Mouse (Mus musculus) lung, postnatal 0 days (tissue): ENCODE data around the gene Ppp4r3a. TPM values are rescaled to one million over a fixed set of nuclear protein-coding genes. Genes with fewer than 3 reads are reported as not detected.
"Not testable (repeated sequence)": the region's sequence is repeated elsewhere in the genome, so short reads cannot be mapped to it uniquely, and the experiment has no call there.

Experiments used
- ATAC-seq: fragments of 200-750 bp; cut with Nextera tagmentation; 2 replicates; pipeline ENCODE4 v1.8.0; 2017; ENCODE audit warnings: moderate library complexity
- DNase-seq: peaks from one replicate; pipeline ENCODE4 v3.0.0-alpha.2; 2016; ENCODE audit warnings: low spot score
- H3K27ac ChIP-seq: fragments of 300-500 bp; sonication (generic); 2 replicates; pipeline ENCODE4 v1.5.1; 2014; ENCODE audit warnings: antibody characterized with exemption, mild to moderate bottlenecking, low read length, mixed read lengths
- H3K27me3 ChIP-seq: fragments of 300-500 bp; sonication (generic); replicated peaks from 2 replicates; pipeline ENCODE4 v1.6.1; 2014; ENCODE audit warnings: low read length, mixed read lengths; ENCODE audit not compliant: insufficient read depth
- H3K36me3 ChIP-seq: fragments of 300-500 bp; sonication (generic); 2 replicates; pipeline ENCODE4 v1.6.1; 2014; ENCODE audit warnings: low read length, mixed read lengths; ENCODE audit not compliant: insufficient read depth
- H3K4me1 ChIP-seq: fragments of 300-500 bp; sonication (generic); 2 replicates; pipeline ENCODE4 v1.6.1; 2014; ENCODE audit warnings: antibody characterized with exemption, low read depth, low read length, mixed read lengths; ENCODE audit not compliant: insufficient read depth
- H3K4me2 ChIP-seq: fragments of 300-500 bp; sonication (generic); replicated peaks from 2 replicates; pipeline ENCODE4 v1.6.1; 2014; ENCODE audit warnings: low read depth, mild to moderate bottlenecking, low read length, moderate library complexity, mixed read lengths
- H3K4me3 ChIP-seq: fragments of 300-500 bp; sonication (generic); 2 replicates; pipeline ENCODE4 v1.5.1; 2014; ENCODE audit warnings: low read depth, low read length
- H3K9ac ChIP-seq: fragments of 300-500 bp; sonication (generic); replicated peaks from 2 replicates; pipeline ENCODE4 v1.6.1; 2014; ENCODE audit warnings: low read depth, mild to moderate bottlenecking
- H3K9me3 ChIP-seq: fragments of 300-500 bp; sonication (generic); 2 replicates; pipeline ENCODE4 v1.6.1; 2016; ENCODE audit warnings: low read length, mixed read lengths
- CTCF ChIP-seq: IDR thresholded peaks from 2 replicates; pipeline ENCODE4 v1.5.1; 2016; ENCODE audit warnings: antibody characterized with exemption, mild to moderate bottlenecking
- EP300 ChIP-seq: IDR thresholded peaks from 2 replicates; pipeline ENCODE4 v1.6.1; 2016; ENCODE audit warnings: antibody characterized with exemption, mild to moderate bottlenecking, control low read depth
- WGBS: fragments of 180-500 bp; shearing (Covaris S2); extraction: QIAGEN DNeasy Blood & Tissue Kit; methylation state at CpG from one replicate; pipeline ENCODE4 v1.1.7; 2014; 5-methylcytosine and 5-hydroxymethylcytosine counted together
- polyA plus RNA-seq: library from polyadenylated mRNA; unstranded; fragments of >200 nt; fragmentation: Nextera tagmentation; extraction: Ambion mirVana; gene quantifications from 2 replicates; pipeline ENCODE4 v1.2.1, GENCODE M21; 2015

Ppp4r3a gene
- polyA plus RNA-seq, 1 experiment from 2014 or later = 16.4 TPM

DNA sequence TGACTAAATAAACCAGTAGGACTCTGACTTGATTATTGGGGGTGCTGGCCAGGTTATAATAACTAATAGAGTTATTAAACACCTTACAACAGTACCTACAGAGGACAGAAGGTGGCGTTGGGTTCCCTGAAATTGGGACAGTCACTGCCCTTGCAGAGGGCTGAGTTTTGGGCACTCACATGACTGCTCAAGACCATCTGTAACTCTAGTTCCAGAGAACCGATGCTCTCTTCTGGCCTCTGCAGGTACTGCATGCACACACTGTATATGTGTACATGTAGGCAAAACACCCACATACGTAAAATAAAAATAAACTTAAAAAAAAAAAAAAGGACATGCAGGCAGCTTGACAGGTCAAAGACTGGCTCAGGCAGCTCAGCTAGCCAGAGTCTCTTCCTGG is 19.1 kb upstream of the Ppp4r3a start:
- DNase-seq (peak; percentile 50), ATAC-seq (peak; percentile 25; the same call in 1 of the 2 replicates)
- no peak for TF ChIP-seq EP300
- peak; percentile 66 for TF ChIP-seq CTCF
- no peak overlapping the region for H3K9ac ChIP-seq
- H3K4me1 ChIP-seq = no peaks in the 10 kb centered on the region
- no peaks in the 10 kb centered on the region for H3K27me3 ChIP-seq
- no peak overlapping the region for H3K4me2 ChIP-seq
- no peaks in the 10 kb centered on the region; the same call in 1 of the 2 replicates for H3K36me3 ChIP-seq
- 66% methylated on average over 3 of the region's 3 CpGs for WGBS
- H3K27ac ChIP-seq = no peak overlapping the region
- H3K9me3 ChIP-seq = no peaks in the 10 kb centered on the region
- H3K4me3 ChIP-seq = no peak overlapping the region

DNA sequence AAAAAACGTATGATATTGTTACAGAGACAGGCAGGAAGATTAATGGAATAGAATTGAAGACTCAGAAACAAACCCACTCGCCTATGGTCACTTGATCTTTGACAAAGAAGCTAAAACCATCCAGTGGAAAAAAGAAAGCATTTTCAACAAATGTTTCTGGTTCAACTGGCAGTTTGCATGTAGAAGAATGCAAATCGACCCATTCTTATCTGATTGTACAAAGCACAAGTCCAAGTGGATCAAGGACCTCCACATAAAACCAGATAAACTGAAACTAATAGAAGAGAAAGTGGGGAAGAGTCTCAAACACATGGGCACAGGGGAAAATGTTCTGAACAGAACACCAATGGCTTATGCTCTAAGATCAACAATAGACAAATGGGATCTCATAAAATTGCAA is 10.2 kb upstream of the Ppp4r3a start:
- WGBS = 49% methylated on average over 3 of the region's 3 CpGs
- H3K27me3 ChIP-seq, H3K36me3 ChIP-seq, H3K9me3 ChIP-seq, H3K4me1 ChIP-seq, H3K4me2 ChIP-seq, ATAC-seq, DNase-seq, H3K9ac ChIP-seq, H3K27ac ChIP-seq, H3K4me3 ChIP-seq: not testable (repeated sequence)

DNA sequence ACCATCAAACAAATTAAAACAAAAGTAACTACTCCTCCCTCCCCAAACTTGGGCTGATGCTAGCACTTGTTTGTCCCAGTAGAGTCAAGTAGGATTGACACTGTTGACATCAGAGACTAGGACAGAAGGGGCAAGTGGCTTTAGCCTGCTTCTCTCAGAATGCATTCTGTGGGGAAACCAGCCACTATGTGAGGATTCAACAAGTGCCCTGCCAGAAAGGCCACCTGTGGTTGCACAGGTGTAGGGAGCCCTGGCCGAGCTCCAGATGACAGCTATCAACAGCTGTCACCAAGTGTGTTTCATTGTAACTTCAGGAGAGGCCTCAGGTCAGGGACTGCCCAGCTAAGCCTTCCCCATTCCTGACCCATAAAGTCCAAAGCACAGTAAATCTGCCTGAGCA is 6.5 kb upstream of the Ppp4r3a start:
- Histone ChIP-seq H3K27me3 (no peaks in the 10 kb centered on the region), H3K4me1 (no peaks in the 10 kb centered on the region), H3K9ac (no peak overlapping the region), H3K4me2 (no peak overlapping the region), H3K36me3 (no peaks in the 10 kb centered on the region), H3K27ac (no peak overlapping the region), H3K4me3 (no peak overlapping the region), H3K9me3 (no peaks in the 10 kb centered on the region)
- TF ChIP-seq EP300 = no peak
- no peak for TF ChIP-seq CTCF
- 70% methylated on average over 1 of the region's 1 CpGs for WGBS
- ATAC-seq (no peak), DNase-seq (no peak)

DNA sequence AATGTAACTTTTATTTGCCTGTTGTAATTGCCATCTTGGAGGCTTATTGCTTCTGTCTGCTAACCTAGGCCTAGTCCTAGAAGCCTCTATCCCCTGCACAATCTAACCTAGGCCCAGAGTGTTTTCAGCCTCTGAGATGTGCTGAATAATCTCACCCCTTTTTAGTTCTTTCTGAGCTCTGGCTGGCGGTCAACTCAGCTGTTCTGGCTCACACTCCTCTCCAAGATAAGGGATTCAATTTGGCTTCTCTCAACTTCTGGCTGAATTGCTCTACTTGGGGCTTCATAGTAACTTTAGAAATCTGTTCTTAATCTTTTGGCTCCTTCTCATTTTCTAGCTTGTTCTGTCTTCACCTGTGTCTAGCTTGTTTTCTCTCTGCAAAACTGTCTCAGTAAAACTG is 3.9 kb upstream of the Ppp4r3a start:
- no peak for ATAC-seq
- DNase-seq = no peak
- Histone ChIP-seq H3K4me1 (0 out of 2 replicates have a peak, but pooled peaks cover 3% of the 10 kb centered on the region), H3K4me2 (no peak overlapping the region), H3K9me3 (no peaks in the 10 kb centered on the region), H3K27ac (no peak overlapping the region), H3K4me3 (no peak overlapping the region), H3K36me3 (no peaks in the 10 kb centered on the region), H3K27me3 (no peaks in the 10 kb centered on the region), H3K9ac (no peak overlapping the region)
- TF ChIP-seq EP300 = no peak
- TF ChIP-seq CTCF = no peak
- whole genome bisulfite sequencing = 64% methylated on average over 1 of the region's 1 CpGs

DNA sequence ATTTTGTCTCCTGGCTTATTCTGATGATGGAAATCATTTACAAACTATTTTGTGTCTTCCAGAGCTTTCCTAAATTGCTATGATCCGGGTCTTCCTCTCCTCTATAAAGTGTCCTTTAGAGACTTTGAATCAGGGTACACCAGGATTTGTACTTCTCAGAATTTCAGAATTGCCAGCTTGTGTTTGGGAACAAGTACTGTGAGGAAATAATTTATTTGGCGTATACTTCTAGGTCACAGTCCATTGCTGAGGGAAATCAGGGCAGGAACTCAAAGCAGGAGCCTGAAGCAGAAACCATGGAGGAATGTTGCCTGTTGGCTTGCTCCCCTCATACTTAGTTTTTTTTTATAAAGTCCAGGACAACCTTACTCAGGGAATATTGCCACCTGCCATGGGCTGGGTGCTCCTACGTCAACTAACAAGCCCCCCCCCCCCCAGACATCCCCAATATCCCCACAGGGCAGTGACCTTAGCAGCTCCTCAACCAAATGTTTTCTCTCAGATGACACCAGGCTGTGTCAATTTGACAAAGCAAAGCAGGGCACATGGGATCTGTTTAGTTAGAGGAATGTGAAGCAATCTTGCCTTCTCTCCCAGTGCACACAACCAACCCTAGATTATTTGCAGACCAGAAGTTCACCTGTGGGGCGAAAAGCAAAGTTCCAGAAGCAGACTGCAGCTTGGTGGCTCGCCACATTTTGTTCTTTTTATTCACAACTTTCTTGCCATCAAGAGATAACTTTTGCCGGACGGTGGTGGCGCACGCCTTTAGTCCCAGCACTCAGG is 1.6 kb upstream of the Ppp4r3a start:
- Histone ChIP-seq H3K4me1 (peaks cover 8% of the 10 kb centered on the region; the same call in 1 of the 2 replicates), H3K9ac (no peak overlapping the region), H3K9me3 (no peaks in the 10 kb centered on the region), H3K27ac (no peak overlapping the region), H3K4me3 (no peak overlapping the region), H3K27me3 (no peaks in the 10 kb centered on the region), H3K4me2 (no peak overlapping the region), H3K36me3 (no peaks in the 10 kb centered on the region)
- no peak for ATAC-seq
- DNase-seq = no peak
- WGBS = 91% methylated on average over 9 of the region's 9 CpGs
- TF ChIP-seq EP300 = no peak

DNA sequence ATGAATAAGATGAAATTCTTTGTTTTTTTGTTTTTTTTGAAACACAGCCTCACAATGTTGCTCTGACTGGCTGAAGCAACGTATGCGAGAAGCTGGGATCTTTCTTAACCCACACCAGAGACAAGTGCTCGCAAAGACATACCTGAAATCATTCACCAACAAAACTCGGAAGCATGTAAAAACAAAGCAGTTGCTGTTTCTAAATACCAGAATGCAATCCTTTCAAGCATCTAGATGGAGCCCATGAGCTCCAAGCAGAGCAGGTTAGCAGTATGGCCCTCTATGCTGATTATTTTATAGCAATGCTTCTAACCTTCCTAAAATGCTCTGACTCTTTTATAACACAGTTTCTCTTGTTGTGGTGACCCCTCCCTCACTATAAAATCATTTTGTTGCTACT is 735 bp upstream of the Ppp4r3a start:
- WGBS = 2% methylated on average over 4 of the region's 4 CpGs
- no peak for ATAC-seq

More for the DNA sequence above, 735 bp upstream of the Ppp4r3a start:
- H3K27ac ChIP-seq = peak overlapping the region; percentile 98; the same call in 1 of the 2 replicates
- no peaks in the 10 kb centered on the region for H3K27me3 ChIP-seq
- no peaks in the 10 kb centered on the region for H3K9me3 ChIP-seq
- H3K4me1 ChIP-seq = peaks cover 8% of the 10 kb centered on the region; the same call in 1 of the 2 replicates
- H3K4me3 ChIP-seq = peak overlapping the region; percentile 98
- H3K36me3 ChIP-seq = no peaks in the 10 kb centered on the region
- peak; percentile 12; the same call in 1 of the 2 replicates for TF ChIP-seq CTCF
- TF ChIP-seq EP300 = no peak
- H3K9ac ChIP-seq = peak overlapping the region; percentile 94
- H3K4me2 ChIP-seq = peak overlapping the region; percentile 77
- DNase-seq = peak; percentile 34
